Comparison of ENCODE assay signal across 9 mouse cellular contexts in genomic region chr12:69087928-69088609, GRCm38 (mm10).
DNase-seq lines count a peak whose midpoint lies in the region; ATAC-seq and TF ChIP-seq lines count a peak whose summit lies in the region.
"Had no signal": no experiment of that assay in that cellular context is flagged by ENCODE, and none has a peak within 500 bp of the region (broad histone marks: within the 10 kb centered on the region; RNA-seq: fewer than 3 reads in every experiment).

No protein-coding gene starts in this region.

- dilution Hi-C loops in CH12.LX (cut with MboI; ENCODE audit: extremely low pct_ligation_motif_present, extremely low pct_unique_long_range_greater_than_20kb, low sequenced_read_pairs) = no loop called here

- H3K36me3 ChIP-seq in CH12.LX (replicated peaks in 1 of 2; ENCODE audit: control insufficient read depth in 1 of 2, insufficient read depth in 1 of 2, low read length in 1 of 2) = no peaks in the 10 kb centered on the region
- no peaks in the 10 kb centered on the region for H3K36me3 ChIP-seq in heart, embryonic 16.5 days (ENCODE audit: control insufficient read depth, insufficient read depth)
- H3K36me3 ChIP-seq: lung, embryonic 15.5 days had no signal

- no peak overlapping the region for H3K4me2 ChIP-seq in CH12.LX (ENCODE audit: insufficient read depth, low read depth, poor library complexity, severe bottlenecking)
- 0 out of 2 replicates have a peak overlapping the region, but pooled peaks have one; percentile 1 for H3K4me2 ChIP-seq in heart, embryonic 16.5 days (ENCODE audit: low read depth, low read length)
- H3K4me2 ChIP-seq: lung, embryonic 15.5 days had no signal

- DNase-seq in kidney, adult 8-10 months = peak; percentile 4 to 8
- no peak for DNase-seq in kidney, postnatal 4 days
- DNase-seq in CH12.LX (ENCODE audit: extremely low read depth) = peak; percentile 70
- DNase-seq in c-Kit-positive CD71-positive TER-119-negative erythroid progenitor cells, embryonic 14.5 days (ENCODE audit: low read depth) = peak; percentile 23
- peak; percentile 74 to 81 for DNase-seq in left cerebral cortex, postnatal 25 days (ENCODE audit: low spot score in 2 of 2)
- peak; percentile 60 for DNase-seq in telencephalon, adult 2 months (ENCODE audit: low read depth, low spot score)
- no peak for DNase-seq in ovary, postnatal 10 days (ENCODE audit: low spot score)

- peak; percentile 88 to 99 for TF ChIP-seq CTCF in CH12.LX (conservative IDR thresholded peaks at IDR 0.05 in 1 of 2, IDR thresholded peaks at IDR 0.05 in 1 of 2; ENCODE audit: low read depth in 2 of 2, low read length in 2 of 2)

- intact Hi-C loops in left cerebral cortex, postnatal 25 days (cut with DNase I) = loop anchor here (2.0 to 5.0 kb wide), 2 partner anchors 136 to 1657 kb away; no protein-coding TSS in a partner anchor

- in situ Hi-C loops in CH12.LX (cut with MboI; ENCODE audit: low pct_ligation_motif_present, low pct_unique_long_range_greater_than_20kb, low sequenced_read_pairs) = no loop called here

- no peak for TF ChIP-seq POLR2A in CH12.LX (IDR thresholded peaks at IDR 0.05; ENCODE audit: low read depth, low read length)

- H3K4me1 ChIP-seq in CH12.LX (ENCODE audit: control insufficient read depth in 1 of 2, insufficient read depth in 2 of 2) = peaks cover 2 to 13% of the 10 kb centered on the region in 2 experiments; a peak in 2 of 4 replicates
- H3K4me1 ChIP-seq in heart, embryonic 16.5 days (ENCODE audit: control insufficient read depth, insufficient read depth, low read length) = no peaks in the 10 kb centered on the region

- TF ChIP-seq RAD21 in CH12.LX (IDR thresholded peaks at IDR 0.05; ENCODE audit: low read depth, low read length) = peak; percentile 93

- 63% methylated on average over 9 of the region's 9 CpGs for WGBS in heart, embryonic 16.5 days

- no peak overlapping the region for H3K4me3 ChIP-seq in CH12.LX (replicated peaks in 1 of 3; ENCODE audit: low read depth in 2 of 3, low read length in 2 of 3, poor library complexity in 1 of 3)
- H3K4me3 ChIP-seq in heart, embryonic 16.5 days (ENCODE audit: low read length) = no peak overlapping the region
- H3K4me3 ChIP-seq: lung, embryonic 15.5 days had no signal

- no peaks in the 10 kb centered on the region for H3K9me3 ChIP-seq in CH12.LX (replicated peaks; ENCODE audit: low read length)
- H3K9me3 ChIP-seq in heart, embryonic 16.5 days (replicated peaks; ENCODE audit: control insufficient read depth, low read length) = no peaks in the 10 kb centered on the region
- H3K9me3 ChIP-seq: lung, embryonic 15.5 days had no signal

- no peak overlapping the region for H3K27ac ChIP-seq in CH12.LX (ENCODE audit: insufficient read depth, low read depth)
- no peak overlapping the region for H3K27ac ChIP-seq in heart, embryonic 16.5 days (ENCODE audit: low read length)
- H3K27ac ChIP-seq: lung, embryonic 15.5 days had no signal

- H3K27me3 ChIP-seq in CH12.LX (replicated peaks) = no peaks in the 10 kb centered on the region
- no peaks in the 10 kb centered on the region for H3K27me3 ChIP-seq in heart, embryonic 16.5 days (ENCODE audit: control insufficient read depth, insufficient read depth, low read length)
- H3K27me3 ChIP-seq: lung, embryonic 15.5 days had no signal

- no peak for ATAC-seq in heart, embryonic 16.5 days (replicated peaks; ENCODE audit: extremely low read depth, insufficient read depth, low FRiP score)

- H3K79me2 ChIP-seq in CH12.LX (replicated peaks; ENCODE audit: control insufficient read depth, extremely low read depth, insufficient read depth, poor library complexity, severe bottlenecking) = no peaks in the 10 kb centered on the region

- no peak for TF ChIP-seq EP300 in CH12.LX (IDR thresholded peaks at IDR 0.05; ENCODE audit: low read length)

- no peak overlapping the region for H3K9ac ChIP-seq in CH12.LX (ENCODE audit: insufficient read depth, low read depth)
- no peak overlapping the region for H3K9ac ChIP-seq in heart, embryonic 16.5 days (ENCODE audit: low read length)
- H3K9ac ChIP-seq: lung, embryonic 15.5 days had no signal

TF ChIP-seq in CH12.LX, 34 proteins besides CTCF, POLR2A, EP300 and RAD21:
- TF ChIP-seq SMC3 (IDR thresholded peaks at IDR 0.05; ENCODE audit: low read depth, low read length) (peak; percentile 62), E2F4 (IDR thresholded peaks at IDR 0.05; ENCODE audit: insufficient replicate concordance, low read depth, low read length) (no peak), ZKSCAN1 (IDR thresholded peaks at IDR 0.05; ENCODE audit: borderline replicate concordance, low read depth, low read length) (no peak), JUND (conservative IDR thresholded peaks at IDR 0.05; ENCODE audit: low read depth, low read length) (no peak), ELF1 (IDR thresholded peaks at IDR 0.05; ENCODE audit: low read depth, low read length) (0 out of 2 replicates have a peak, but pooled peaks have one; percentile 17), TCF12 (IDR thresholded peaks at IDR 0.05; ENCODE audit: low read depth, low read length) (no peak), KAT2A (IDR thresholded peaks at IDR 0.05; ENCODE audit: insufficient replicate concordance, low read length) (no peak), ZNF384 (IDR thresholded peaks at IDR 0.05; ENCODE audit: low read depth, low read length) (no peak), MAZ (IDR thresholded peaks at IDR 0.05; ENCODE audit: low read depth, low read length) (no peak), UBTF (IDR thresholded peaks at IDR 0.05; ENCODE audit: low read depth, low read length) (no peak), HCFC1 (IDR thresholded peaks at IDR 0.05; ENCODE audit: low read depth, low read length) (no peak), NRF1 (IDR thresholded peaks at IDR 0.05; ENCODE audit: low read depth, low read length) (no peak)

Comparison
In these comparisons a context has a peak if more than half of its experiments do, and no peak if none do; other contexts are left out.
1. DNase-seq: peak in kidney, adult 8-10 months (2 of 2), CH12.LX (single experiment), c-Kit-positive CD71-positive TER-119-negative erythroid progenitor cells, embryonic 14.5 days (single experiment), left cerebral cortex, postnatal 25 days (2 of 2) and telencephalon, adult 2 months (single experiment); none in kidney, postnatal 4 days (0 of 2) and ovary, postnatal 10 days (single experiment).